Mouse (Mus musculus) R1 (cell line): ENCODE results near the gene Gsg1l.
A peak's percentile ranks its signal among the peaks of the same experiment; 100 is the strongest.

Source experiments
- DNase-seq: peaks from one replicate; pipeline ENCODE4 v3.0.0-alpha.2; 2018; ENCODE audit warnings: low read depth, low spot score

The Gsg1l gene

GRCm38 (mm10) chr7:126031598-126032364 lies 50.4 kb downstream of the Gsg1l start:
- no peak for DNase-seq

- no peak for DNase-seq
Measured at GRCm38 (mm10) chr7:126027410-126027809, 54.8 kb downstream of the Gsg1l start.

- no peak for DNase-seq
Measured at GRCm38 (mm10) chr7:126026600-126026999, 55.6 kb downstream of the Gsg1l start.

DNA sequence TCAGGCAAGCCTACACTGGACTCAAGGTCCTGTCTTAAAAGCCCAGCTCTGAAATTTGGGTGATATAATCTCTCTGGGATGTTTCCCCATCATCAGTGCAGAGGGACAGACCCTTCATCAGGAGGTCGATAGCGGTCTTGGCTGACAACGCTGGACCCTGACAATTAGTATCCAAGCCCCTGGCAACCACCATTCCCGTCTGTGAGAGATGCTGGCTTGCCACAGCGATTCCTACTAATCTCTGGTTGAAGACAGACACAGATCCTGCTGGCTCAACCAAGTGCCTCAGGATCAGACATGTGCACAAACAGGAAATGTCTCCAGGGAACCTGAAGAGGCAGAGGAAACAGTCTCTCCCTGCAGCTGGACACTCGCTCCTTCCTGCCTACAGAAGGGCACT lies 62.2 kb downstream of the Gsg1l start:
- no peak for DNase-seq

- no peak for DNase-seq
Measured at GRCm38 (mm10) chr7:126019321-126019720, 62.9 kb downstream of the Gsg1l start.

DNA sequence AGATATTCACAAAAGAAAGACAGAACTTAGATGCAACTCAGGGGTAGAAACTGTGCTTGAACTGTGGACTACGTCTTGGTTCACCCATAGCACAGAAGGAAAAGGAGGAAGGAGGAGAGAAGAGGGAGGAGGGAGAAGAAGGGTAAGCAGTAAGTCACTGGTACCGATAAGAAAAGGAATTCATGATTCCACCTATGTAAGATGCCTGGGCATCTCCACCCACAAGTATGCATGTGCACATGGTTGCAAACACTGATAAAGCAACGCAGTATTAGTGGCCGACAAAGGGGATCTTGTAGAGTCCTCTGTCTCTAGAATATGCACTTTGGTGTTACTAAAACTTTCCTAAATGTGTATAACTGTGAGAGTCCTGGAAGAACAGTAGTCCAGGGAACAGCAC lies 64.8 kb downstream of the Gsg1l start:
- no peak for DNase-seq

- no peak for DNase-seq
Measured at GRCm38 (mm10) chr7:126012325-126013021, 69.7 kb downstream of the Gsg1l start.

DNA sequence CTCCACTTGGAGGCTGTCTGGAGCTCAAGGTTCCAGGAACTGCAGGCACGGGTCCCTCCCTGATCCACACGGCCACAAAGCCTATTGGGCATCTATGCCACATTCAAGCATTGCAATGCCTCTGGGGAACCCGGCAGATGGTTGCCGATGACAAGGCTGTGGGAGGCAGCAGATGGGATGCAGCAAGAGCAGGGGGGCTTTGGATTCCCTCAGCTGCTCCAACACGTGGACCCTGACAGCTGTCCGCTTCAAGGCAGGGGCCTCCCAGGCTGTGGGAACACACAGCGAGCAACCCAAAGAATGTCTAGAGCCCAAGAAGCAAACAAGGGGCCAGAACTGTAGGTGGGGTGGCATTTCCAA lies 73.4 kb downstream of the Gsg1l start:
- DNase-seq = no peak

DNA sequence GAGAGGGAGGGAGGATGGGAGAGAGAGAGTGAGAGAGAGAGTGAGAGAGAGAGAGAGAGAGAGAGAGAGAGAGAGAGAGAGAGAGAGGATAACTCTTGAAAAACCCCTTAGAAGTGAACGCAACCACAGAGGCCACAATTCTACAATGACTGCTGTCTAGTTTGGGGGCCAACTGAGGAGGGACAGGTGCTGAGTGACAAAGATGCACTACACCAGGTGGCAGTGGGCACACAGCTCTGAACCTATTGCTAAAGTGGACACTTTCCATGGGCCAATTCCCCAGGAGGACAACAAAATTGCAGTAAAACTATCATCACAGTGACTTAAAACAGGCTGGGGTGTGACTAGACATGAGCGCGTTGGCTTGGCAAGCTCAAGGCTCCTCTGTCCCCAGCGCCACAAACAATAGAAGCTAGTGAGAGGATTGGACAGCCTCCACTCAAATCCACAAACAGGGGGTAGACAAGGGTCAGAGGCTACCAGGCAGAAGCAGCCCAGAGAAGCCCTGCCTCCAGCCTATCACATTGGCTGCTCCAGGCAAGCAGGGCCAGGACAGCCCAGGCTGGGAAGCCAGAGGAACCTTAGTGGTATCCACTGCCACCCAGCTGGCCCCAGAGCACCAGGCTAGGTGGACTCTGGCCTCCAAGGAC lies 73.9 kb downstream of the Gsg1l start:
- DNase-seq = no peak

DNA sequence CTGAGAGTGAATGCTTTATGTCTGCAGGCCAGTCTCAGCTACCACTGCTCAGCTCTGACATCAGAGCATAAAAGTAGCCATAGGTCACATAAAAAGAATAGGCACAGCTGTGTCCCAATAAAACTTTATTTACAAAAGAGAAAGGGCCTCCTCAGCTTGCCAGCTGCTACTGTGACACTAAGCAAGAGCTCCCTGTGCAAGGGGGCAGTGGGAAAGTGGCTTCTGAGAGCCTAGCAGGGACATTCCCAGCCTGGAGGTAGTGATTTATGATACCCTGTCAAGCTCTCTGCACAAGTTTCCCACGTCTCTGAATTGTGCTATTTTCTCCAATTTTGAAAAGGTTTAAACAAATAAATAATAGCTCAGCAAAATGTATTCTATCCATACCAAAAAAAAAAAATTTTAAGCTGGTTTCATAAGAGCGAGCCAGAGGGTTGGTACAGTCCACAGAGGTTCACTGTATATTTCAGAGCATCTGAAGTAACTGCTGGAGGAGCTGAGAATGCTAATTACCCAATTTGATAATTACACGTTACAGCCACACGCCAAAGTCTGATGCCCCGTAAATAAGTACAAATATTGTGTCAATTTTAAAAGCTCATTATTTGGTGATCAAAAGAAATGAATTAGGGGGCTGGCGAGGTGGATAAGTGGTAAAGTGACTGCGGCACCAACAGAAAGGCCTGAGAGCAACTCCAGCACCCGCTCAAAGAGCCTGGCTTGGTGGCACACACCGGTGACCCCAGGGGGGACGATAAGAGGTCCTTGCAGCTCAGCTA lies 74.9 kb downstream of the Gsg1l start:
- no peak for DNase-seq

DNA sequence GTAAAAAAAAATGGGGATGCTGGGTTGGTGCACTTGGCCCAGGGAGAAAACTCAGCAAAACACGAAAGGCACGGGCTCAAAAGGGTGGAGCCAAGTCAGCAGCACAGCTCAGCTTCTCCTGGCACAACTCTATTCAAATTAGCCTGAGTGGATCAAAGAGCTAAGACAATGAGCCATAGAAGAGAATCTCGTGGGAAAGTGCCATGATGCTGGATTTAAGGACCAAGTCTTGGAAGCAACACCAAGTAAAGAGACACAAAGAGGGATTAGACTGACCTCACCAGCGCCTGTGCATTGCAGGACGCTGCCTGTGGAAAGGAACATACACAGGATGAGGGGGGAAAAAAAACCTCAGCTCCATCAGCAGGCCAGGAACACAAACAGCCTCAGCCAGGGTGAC lies 76.9 kb downstream of the Gsg1l start:
- DNase-seq = no peak

DNA sequence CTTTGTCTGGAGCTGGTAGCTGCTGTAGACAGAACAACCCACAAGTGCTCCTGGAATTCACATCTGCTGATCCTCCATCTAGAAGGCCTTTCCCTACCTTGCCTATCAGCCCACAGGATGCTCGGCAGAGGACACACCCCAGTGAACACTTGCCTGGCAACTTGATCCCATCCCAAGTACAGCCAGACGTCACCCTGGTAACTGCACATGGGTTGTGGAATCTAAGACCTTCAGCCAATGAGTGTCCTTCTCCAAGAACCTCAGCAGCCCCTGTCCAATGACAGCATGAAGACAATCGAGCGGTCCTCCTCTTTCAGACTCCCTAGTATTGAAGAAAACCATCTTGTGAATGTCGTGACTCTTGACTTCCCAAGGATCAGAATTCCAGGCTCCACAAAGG lies 80.5 kb downstream of the Gsg1l start:
- DNase-seq = no peak

- no peak for DNase-seq
Measured at GRCm38 (mm10) chr7:125999921-126000320, 82.3 kb downstream of the Gsg1l start.

- no peak for DNase-seq
Measured at GRCm38 (mm10) chr7:125996151-125996550, 86.1 kb downstream of the Gsg1l start.

DNA sequence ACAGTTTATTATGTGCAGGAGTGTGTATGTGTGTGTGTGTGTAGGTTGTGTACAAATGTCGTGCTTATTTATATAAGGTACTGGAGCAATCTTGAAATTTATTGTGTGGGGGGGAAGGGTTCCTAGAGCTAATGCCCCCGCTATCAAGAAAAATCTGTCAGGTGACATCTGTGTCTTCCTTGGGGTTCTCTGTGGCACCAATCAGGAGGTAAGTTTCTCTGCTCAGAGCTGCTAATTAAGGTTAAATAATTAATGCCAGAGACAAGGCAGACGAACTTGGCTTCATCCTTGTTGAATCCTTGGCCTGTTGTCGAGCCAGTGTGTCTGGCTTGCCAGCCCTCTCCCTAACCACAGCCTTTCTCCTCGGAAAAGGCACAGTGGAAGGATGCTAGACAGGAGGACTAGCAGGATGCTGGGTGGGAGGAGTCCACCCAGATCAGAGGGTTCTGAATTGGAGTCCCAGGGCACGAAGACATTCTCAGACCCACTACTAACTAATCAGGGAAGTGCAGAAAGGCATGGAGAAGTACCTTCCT lies 89.8 kb downstream of the Gsg1l start:
- no peak for DNase-seq

DNA sequence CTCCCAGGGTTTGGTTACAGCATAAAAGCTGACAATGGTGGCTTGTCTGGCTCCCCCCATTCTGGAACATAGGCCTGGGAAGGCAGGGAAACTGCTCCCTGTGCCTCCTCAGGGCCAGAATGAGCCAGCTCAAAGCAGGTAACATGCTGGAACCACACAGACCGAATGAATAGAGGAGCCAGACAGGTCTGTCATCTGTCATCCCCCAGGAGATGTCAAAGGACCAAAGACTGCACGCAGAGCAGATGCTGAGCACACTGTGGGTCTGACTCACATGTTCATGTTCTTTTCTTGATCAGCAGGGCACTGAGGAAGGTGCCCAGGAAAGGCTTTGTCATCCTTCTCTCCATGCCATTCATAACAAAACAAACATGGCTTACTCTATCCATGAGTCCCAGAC lies 90.4 kb downstream of the Gsg1l start:
- no peak for DNase-seq

DNA sequence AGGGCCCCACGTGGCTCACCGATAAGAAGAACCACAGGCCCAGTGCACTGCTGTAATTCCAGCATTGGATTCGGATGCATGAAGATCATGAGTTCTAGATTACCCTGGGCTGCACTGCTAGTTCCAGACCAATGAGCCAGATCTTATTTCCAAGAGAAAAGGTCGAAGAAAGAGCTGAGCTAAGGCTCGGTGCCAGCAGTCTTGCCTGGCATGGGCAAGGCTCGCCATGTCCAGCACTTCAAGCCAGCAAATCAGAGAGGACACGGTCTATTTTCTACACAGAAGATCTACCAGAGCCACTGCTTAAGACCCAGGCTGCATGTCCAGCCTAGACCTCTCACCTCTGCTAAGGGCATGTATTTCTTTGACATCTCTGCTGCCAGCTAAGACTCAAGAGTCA lies 92.2 kb downstream of the Gsg1l start:
- DNase-seq = no peak

DNA sequence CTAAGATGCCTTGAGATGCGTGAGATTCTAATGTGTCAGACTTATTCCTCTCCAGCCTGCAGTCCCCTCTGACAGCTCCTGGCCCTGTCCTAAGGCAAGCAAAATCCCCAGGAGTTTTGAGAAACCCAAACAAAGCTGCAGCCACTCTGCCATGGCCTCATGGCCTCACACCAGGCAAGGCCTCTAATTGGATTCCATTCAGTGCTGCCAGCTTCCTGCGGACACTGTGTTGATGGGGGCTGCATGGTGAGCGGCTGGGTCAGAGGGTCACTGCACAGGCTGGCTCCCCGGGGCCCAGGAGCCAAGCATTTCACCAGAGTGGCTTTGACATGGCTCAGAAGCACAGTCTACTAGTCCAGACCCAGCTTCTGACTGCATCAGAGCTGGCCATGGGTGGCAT lies 92.7 kb downstream of the Gsg1l start:
- no peak for DNase-seq

GRCm38 (mm10) chr7:125988326-125988725 lies 93.9 kb downstream of the Gsg1l start:
- no peak for DNase-seq

- DNase-seq = no peak
Measured at GRCm38 (mm10) chr7:125987117-125987516, 95.1 kb downstream of the Gsg1l start.

GRCm38 (mm10) chr7:125985565-125985964 lies 96.6 kb downstream of the Gsg1l start:
- DNase-seq = peak; percentile 46
